Mouse (Mus musculus) cerebellum, adult 2 months (tissue): ENCODE measurements at regions not wholly inside any gene's neighbourhood (a gene's known extent, or its start where the extent isn't known, plus 50 kb on each side); places are given as distances from the start of the nearest gene placed in this dataset.

Experiments
- DNase-seq, 2 experiments: peaks; one replicate each; pipeline ENCODE4 v3.0.0; 2021
- H3K27ac ChIP-seq: fragments of 200-500 bp; 2 replicates; pipeline ENCODE4 v1.5.1; 2012; ENCODE audit warnings: low read length, control low read depth, inconsistent platforms; ENCODE audit not compliant: insufficient read depth
- H3K27me3 ChIP-seq: fragments of 200-500 bp; 2 replicates; pipeline ENCODE4 v1.6.1; 2012; ENCODE audit warnings: inconsistent platforms, mild to moderate bottlenecking, low read length, moderate library complexity; ENCODE audit not compliant: control insufficient read depth, insufficient read depth
- H3K4me1 ChIP-seq: fragments of 200-500 bp; 2 replicates; pipeline ENCODE4 v1.6.1; 2011; ENCODE audit warnings: low read length; ENCODE audit not compliant: control insufficient read depth, insufficient read depth
- H3K4me3 ChIP-seq: fragments of 200-500 bp; replicated peaks from 2 replicates; pipeline ENCODE3; 2011; ENCODE audit warnings: mild to moderate bottlenecking, low read depth, low read length, control low read depth; ENCODE audit not compliant: insufficient read depth
- CTCF ChIP-seq: fragments of 200-500 bp; IDR thresholded peaks from 2 replicates; pipeline ENCODE4 v1.5.1; 2011; ENCODE audit warnings: low read depth, mild to moderate bottlenecking, control low read depth, low read length, moderate library complexity, borderline replicate concordance; ENCODE audit not compliant: insufficient read depth
- POLR2A ChIP-seq: fragments of 200-500 bp; IDR thresholded peaks from 2 replicates; pipeline ENCODE4 v1.6.1; 2011; ENCODE audit warnings: low read length, control low read depth, borderline replicate concordance; ENCODE audit not compliant: insufficient read depth
- WGBS: fragments of 180-500 bp; shearing (Covaris S2); methylation state at CpG from one replicate; pipeline ENCODE4 v1.1.7; 2018; 5-methylcytosine and 5-hydroxymethylcytosine counted together

DNA sequence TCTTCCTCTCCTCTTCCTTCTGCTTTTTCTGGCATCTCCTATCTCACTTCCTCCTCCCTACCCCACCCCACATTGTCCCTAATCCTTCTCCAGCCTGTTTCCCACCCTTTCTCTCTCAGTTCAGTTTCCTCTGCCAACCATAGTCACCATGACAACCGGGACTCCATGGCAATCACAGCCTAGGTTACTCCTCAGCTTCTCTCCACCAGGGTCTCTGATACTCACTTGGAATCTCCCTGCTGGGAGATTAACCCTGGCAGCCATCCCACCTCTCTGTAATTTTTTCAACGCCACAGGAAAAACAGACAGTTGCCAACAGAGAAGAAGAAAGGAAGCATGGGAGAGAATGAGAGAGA is 448.8 kb downstream of the Gm9195 start:
- DNase-seq: no peak
- Histone ChIP-seq H3K27ac (no peak overlapping the region), H3K4me3 (no peak overlapping the region)

GRCm38 (mm10) chr14:72042112-72042880 is 449.3 kb downstream of the Gm9195 start:
- WGBS: 22% methylated on average over 3 of the region's 3 CpGs
- TF ChIP-seq POLR2A: no peak
- no peak for TF ChIP-seq CTCF
- Histone ChIP-seq H3K27ac (no peak overlapping the region), H3K4me1 (no peaks in the 10 kb centered on the region), H3K27me3 (no peaks in the 10 kb centered on the region; the same call in 1 of the 2 replicates), H3K4me3 (no peak overlapping the region)
- DNase-seq: peak; percentile 11 to 40

More for the DNA sequence above, 448.8 kb downstream of the Gm9195 start:
- Histone ChIP-seq H3K27me3 (no peaks in the 10 kb centered on the region; the same call in 1 of the 2 replicates), H3K4me1 (no peaks in the 10 kb centered on the region)
- TF ChIP-seq CTCF: no peak
- no peak for TF ChIP-seq POLR2A
- WGBS: 14% methylated on average over 2 of the region's 2 CpGs

GRCm38 (mm10) chr14:72030396-72030795 is 461.2 kb downstream of the Gm9195 start:
- Histone ChIP-seq H3K27ac (no peak overlapping the region), H3K4me1 (no peaks in the 10 kb centered on the region), H3K27me3 (no peaks in the 10 kb centered on the region), H3K4me3 (no peak overlapping the region)
- no peak for TF ChIP-seq CTCF
- TF ChIP-seq POLR2A: no peak
- WGBS: 87% methylated on average over 3 of the region's 3 CpGs
- DNase-seq: no peak

GRCm38 (mm10) chr14:72027362-72028020 is 464.1 kb downstream of the Gm9195 start:
- no peaks in the 10 kb centered on the region for H3K4me1 ChIP-seq
- no peak overlapping the region for H3K27ac ChIP-seq
- no peak overlapping the region for H3K4me3 ChIP-seq
- TF ChIP-seq CTCF: no peak
- no peak for TF ChIP-seq POLR2A
- no peak for DNase-seq
- H3K27me3 ChIP-seq: no peaks in the 10 kb centered on the region
- WGBS: 72% methylated on average over 8 of the region's 8 CpGs

GRCm38 (mm10) chr14:72004371-72004770 is 487.3 kb downstream of the Gm9195 start:
- TF ChIP-seq CTCF: no peak
- TF ChIP-seq POLR2A: no peak

DNA sequence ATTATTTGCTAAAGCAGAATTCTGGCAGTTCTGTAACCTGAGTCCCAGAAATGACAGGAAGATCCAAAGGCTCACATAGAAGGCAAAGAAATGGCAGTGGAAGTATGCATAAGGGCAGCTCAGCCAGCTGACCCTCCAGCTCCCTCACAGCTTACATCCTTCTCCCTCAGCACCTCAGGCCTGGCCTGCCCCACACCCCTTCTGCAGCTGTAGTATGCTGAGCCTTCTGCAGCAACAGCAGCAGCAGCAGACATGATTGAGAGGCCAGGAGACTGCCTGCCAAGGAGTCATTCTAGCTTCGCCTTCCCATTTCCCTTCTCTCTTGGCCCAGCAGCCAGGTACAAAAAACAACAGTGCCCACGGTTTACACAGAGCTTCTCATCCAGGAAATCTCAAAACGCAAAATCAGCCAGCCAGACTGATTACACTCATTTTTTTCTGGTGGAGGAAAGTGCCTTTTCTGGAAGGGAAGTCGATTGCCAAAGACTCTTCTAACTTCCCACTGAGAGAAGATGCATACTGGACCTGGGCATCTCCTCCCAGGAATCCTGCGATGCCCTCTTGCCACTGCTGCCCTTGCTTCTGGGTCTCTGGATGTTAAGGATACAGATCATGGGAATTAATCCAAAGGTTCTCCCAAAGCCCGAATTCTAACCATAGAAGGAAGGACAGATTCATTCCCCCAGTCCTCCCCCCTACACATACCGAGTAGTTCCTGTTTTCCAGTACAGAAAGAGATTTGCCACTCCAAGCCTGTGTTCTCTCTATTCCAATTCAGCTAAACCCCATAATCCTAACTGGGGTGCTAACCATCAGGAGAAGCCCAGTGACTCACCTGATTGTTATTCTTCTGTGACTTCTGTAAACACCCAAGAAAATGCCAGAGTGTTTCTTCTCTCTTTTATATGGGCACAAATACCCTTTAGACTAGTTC is 489.2 kb downstream of the Gm9195 start:
- no peak for DNase-seq

More at GRCm38 (mm10) chr14:72004371-72004770, 487.3 kb downstream of the Gm9195 start:
- Histone ChIP-seq H3K4me3 (no peak overlapping the region), H3K4me1 (no peaks in the 10 kb centered on the region), H3K27ac (no peak overlapping the region), H3K27me3 (no peaks in the 10 kb centered on the region)
- 49% methylated on average over 2 of the region's 2 CpGs for WGBS
- no peak for DNase-seq

GRCm38 (mm10) chr14:71973016-71973415 is 518.6 kb downstream of the Gm9195 start:
- no peak for DNase-seq
- H3K27ac ChIP-seq: no peak overlapping the region
- H3K4me3 ChIP-seq: no peak overlapping the region
- H3K4me1 ChIP-seq: 0 out of 2 replicates have a peak, but pooled peaks cover 3% of the 10 kb centered on the region
- no peaks in the 10 kb centered on the region for H3K27me3 ChIP-seq
- 95% methylated on average over 4 of the region's 4 CpGs for WGBS
- TF ChIP-seq CTCF (no peak), POLR2A (no peak)

More for the DNA sequence above, 489.2 kb downstream of the Gm9195 start:
- H3K4me3 ChIP-seq: no peak overlapping the region
- TF ChIP-seq CTCF (no peak), POLR2A (no peak)
- H3K4me1 ChIP-seq: no peaks in the 10 kb centered on the region
- no peaks in the 10 kb centered on the region for H3K27me3 ChIP-seq
- WGBS: 45% methylated on average over 7 of the region's 7 CpGs
- no peak overlapping the region for H3K27ac ChIP-seq
